Mouse (Mus musculus) retina, postnatal 7 days (tissue): ENCODE measurements around the gene Mybpc1.

Experiments used
- DNase-seq: peaks from one replicate; pipeline ENCODE4 v3.0.0-alpha.2; 2012; ENCODE audit warnings: low read depth, low spot score

The Mybpc1 gene

DNA sequence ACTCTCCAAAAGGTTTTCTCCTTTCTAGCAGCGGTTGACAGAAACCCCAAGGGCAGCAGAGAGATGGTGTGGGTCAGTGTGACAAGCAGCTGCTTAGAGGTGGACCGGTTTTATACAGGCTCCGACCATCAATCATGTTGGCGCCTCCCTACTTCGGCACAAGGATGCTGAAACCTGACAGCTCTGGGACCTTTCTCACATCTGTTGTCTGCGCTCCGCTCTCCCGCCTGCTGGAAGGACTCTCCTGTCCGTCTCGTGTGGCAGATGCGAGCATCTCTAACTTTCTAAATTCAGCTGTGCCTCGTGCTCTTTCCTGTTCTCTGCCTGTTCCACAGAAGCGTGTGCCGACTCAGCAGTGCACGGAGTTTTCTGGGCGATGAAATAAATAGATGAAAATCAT is at the start of gene Mybpc1:
Gene Mybpc1, minus strand, starts transcription at position 210 of the 400 bp plus-strand sequence.
- no peak for DNase-seq

DNA sequence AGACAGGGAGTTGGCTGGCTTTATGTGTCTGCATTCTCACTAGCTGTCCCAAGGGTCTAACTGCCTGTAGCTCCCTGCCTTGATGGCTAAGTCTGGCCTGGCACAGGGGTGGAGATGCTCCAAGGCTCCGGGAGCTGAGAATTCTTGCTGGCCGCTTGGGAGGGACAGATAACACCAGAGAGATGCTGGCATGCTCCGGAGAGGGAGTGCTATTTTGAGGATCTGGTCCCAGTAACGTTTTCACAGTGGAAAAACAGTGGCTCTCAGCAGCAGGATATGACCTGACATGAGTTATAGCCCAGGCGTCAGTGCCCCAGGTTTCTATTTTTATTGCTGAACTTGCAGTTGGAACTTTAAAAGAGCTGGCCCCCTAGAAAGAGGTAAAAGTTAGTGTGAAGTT is 40.5 kb upstream of the Mybpc1 start:
- no peak for DNase-seq

DNA sequence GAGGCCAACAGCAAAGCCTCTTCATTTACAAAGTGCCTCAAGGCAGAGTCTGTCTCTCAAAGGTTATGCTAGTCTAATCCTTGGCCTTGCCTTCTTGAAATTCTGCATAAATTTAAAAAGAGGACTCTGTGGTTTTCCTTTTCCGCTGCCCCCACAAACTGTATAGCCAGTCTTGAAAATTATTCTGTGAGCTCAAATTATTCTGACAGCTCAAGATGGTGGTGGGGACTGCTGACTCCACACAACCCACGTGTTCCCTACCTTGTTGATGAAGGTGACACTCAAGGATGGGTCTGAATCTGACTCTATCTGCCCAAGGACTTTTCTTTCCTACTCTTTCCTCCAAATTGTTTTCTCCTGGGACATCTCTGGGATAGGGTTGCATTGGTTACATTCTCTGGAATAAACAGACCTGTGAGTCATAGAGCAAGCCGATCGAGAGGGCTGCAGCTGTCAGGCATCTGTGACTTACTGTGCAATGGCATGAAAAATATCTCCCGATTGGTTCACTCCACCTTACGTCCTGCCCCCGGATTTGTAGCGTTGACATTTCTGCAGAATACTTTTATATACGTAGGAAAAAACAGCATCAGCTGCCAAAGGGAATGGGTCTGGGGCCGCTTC is 26.5 kb upstream of the Mybpc1 start:
- DNase-seq, result no peak

DNA sequence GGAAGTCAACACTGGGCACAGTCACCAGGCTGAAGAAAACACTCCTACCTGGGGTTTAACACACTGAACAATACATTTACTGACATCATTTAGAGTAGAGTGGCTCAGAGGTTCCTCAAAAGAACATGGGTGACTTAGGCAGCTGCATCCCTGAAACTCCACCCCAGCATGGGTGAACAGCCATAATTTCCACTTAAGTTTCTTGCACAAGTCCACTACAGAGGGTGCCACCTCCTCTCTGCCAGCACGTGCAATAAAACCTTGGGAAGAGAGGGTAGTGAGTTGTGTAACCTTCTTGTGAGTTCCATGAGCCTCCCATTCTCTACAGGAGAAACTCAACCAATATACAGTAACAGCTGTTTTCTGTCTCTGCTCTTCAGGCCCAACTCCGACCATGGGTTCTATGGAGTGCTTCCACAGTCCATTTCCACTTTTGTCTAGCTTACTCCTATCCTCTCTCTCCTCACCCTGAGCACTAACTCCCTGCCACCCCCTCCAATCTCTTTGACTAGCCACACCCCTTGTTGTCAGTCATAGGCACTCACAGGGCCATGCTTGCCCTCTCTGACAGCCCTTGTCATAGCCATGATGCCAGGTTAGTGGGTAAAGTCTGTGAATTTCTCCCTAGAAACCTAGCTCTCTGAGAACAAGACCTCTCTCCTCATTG is 25.8 kb upstream of the Mybpc1 start:
- DNase-seq, result no peak

DNA sequence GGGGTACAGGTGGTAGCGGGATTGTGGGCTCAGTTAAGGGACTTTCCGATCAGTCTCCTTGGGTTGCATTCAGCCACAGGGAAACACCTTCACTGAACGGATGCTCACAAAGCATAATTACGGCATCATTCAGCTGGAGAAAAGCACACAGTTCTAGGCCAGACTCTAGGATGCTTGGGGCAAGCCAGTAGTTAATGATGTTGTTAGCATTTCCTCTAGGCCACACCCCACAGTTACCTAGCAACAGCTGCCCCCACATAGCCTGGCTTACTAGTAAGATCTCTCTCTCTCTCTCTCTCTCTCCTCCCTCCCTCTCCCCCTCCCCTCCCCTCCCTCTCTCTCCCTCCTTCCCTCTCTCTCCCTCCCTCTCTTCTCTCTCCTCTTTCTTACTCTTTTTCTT is 22.1 kb upstream of the Mybpc1 start:
- DNase-seq, result no peak

DNA sequence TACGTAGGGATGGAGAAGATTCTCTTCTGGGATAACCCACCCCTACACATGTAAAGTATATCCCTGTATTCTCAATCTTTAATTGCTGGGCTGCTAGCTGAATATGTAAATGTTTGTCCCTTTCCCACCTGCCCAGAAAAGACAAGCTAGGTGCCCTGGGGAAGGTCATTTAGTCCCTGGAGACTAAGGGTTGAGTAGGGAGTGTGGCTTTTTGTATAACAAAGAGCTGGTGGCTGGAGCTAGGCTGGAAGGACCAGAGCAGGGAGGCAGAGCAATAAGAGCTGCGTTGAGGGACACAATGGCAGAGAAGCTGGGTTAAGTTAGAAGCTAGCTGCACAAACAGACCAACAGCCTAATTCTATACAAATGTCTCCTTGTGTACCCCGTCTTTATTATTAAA is 21.2 kb upstream of the Mybpc1 start:
- no peak for DNase-seq

DNA sequence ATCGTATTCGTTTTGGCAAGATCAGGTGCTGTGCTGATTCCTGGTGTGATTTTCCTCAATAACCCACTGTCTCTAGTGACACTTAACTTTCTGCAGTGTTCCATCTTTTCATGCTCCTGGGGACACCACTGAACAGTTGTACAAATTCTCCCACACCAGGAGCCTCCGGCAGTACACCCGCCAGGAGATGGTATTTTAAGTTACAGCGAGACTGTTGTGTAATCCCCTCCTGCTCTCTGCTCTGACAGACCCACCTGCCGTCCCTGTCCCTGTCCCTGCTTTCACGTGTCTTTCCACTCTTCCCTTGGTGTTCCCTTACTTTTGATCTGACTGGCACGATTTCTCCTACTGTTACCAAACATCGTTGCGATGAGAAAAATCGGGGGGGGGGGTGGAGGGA is 19.3 kb upstream of the Mybpc1 start:
- DNase-seq, result no peak

DNA sequence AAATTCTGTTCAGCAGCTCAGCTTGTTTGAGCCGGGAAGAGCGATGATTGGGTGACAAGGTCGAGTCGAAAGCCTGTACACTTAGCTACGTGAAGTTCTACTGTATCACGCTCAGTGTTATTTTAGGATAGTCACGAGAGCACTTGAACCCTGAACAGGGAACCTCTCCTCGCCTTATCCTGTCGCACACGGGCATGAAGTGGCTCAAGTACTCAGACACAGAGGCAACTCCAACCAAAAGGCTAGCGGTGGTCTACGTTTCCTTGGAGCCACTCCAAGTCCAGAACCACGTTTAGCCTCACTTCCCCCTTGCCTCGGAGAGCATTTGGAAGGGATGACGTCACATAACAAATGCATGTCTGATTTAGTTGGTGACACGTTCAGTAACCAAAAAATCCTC is 17.7 kb upstream of the Mybpc1 start:
- no peak for DNase-seq

DNA sequence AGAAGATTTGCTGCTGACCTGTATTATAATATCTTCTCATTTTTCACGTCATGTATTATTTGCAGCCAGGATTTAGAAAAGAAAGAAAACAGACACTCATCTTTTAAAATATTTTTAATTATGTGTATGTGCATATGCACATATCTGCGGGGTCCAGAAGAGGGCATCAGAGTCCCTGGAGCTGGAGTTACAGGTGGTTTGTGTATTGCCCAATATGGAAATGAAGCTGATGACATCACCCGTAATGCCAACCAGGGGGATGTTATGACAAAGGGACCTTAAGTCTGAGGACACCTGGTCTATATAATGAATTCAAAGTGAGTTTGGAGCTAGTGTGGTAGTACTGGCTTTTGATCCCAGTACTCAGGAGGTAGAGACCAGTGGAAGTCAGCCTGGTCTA is 15.9 kb upstream of the Mybpc1 start:
- DNase-seq, result no peak

DNA sequence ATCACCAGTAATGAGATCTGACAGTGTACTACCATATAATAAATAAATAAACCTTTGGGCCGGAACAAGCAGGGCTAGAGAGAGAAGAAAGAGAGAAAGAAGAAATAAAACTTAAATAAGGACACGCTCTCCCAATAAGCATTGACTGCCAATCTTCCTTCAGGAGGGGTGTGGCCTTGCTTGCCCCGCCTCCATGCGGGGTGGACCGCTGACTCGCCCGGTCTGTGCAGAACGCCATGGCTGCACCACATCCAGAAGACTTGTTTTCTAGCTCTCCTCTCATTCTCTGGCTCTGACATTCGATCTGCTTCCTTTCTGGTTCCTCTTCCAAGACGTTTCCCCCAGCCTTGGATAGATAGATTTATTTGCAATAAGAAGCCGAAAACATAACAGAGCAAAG is 8.1 kb upstream of the Mybpc1 start:
- DNase-seq, result no peak

DNA sequence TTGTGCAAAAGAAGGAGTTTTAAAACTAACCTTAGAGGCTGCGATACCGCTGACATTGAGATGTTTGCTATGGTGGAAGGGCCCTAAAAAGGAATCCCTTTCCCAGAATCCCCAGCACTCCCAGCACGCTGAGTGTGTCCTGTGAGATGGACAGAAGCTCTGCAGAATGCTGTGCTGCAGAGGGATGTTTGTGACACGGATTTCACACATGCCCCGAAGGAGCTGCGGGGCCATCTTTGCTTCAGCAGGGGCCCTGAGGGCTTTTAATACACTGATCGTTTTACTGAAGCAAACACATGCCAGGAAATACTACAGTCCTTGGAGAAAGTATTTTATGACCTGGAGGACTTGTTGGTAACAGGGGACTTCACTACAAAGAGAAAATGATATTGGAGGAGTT is 1.7 kb upstream of the Mybpc1 start:
- DNase-seq, result no peak

DNA sequence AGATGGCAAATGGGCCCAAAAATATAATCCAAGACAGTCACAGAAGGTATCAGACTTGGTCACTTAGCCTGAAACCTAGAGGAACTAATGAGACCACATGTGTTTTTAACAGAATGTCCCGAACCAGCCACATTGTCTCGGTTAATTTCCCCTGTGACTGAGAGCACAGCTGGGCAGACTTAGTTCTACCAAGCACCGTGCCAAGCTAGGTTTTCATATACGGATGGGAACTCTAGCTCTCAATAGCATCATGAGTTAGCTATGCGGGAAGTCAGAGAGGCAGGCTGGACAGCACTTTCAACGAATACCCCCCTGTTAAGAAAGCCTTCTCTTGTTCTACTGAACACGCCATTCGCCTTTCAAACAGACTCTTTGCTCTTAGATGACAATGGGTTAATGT is 1.1 kb upstream of the Mybpc1 start:
- DNase-seq, result no peak

DNA sequence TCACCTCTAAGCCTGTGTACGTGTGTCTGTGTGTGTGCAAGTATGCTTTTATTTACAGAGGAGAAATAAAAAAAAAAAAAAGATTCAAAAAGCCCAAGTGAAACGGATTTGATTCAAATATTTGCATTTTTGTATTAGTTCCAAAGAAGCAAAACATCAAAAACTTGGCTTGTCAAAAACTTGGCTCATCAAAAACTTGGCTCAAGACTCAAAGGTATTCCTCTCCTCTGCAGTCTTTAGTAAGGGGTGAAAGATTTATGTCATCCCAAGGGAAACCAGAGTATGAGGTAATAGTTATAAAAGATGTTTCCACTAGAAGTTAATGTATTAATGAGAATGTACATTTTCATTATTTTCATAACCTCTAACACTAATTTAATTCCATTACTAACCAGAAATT is 1.2 kb downstream of the Mybpc1 start:
- DNase-seq, result no peak

DNA sequence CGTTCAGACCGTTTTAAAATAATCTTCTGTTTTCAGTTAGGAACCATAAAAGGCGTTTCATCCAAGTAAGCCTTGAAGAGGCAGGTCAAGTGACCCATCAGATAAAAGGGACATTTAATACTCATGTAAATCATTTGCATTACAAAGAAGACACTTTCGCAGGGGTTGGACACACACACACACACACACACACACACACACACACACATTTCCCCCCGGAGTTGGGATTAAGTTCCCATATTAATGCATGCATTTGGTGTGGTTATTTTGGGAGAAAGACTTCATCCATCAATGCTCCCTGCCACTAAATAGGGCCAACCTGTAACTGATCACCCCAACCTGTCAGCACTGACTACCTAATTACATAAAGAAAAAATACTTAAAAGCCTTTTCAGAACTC is 1.7 kb downstream of the Mybpc1 start:
- DNase-seq, result no peak

DNA sequence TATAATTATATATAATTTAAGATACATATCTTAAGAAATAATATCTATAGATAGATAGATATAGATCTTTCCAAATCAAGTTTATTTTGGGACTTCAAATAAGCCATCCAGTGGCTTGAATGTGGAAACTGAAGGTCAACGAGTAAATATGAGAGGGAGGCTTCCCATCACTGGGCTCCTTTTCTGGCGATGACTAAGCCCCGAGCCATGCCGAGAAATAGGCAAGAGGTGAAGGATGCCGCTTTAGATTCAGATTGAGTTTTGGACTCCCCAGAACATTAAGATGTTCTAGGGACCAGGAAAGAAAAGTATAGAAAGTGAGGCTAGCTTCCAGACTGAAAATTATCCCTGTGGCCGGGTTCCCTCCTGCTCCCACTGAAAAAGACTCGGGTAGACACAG is 4.4 kb downstream of the Mybpc1 start:
- no peak for DNase-seq

DNA sequence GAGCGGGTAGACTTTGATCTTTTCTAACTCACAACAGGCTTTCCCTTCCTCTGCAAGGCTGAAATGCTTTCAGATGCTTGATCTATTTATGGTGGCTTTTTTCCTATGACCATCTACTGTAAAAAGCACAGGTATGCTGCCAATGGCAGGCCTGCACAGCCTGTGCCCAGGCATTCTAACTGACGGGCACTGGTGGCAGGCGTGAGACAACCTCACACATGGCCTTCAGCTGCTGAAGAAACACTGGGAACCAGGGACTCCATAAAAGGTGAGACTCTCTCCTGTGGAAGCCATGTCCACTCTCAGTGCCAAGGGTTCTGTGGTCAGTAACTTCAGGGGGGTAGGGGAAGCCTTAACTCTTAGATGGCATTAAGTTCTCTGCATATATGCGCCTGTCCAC is 12.6 kb downstream of the Mybpc1 start:
- no peak for DNase-seq

DNA sequence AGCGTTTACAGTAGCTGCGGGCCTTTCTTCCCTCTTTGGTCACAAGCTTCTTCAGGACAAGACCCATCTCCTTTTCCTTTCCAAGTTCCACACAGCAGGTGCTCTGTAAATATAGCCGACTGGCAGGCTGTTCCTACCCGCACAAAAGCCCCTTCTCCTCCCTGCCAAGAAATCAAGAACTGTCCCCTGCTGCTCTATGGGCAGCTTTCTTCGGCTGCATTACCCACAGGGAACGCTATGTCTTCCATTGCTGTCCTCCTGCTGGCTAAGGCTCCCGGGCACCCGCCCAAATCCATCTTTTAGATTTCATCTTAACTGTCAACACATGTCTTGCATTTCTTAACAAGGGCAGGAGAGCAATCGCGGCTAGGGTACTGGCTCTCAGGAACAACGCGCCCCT is 13.9 kb downstream of the Mybpc1 start:
- no peak for DNase-seq

DNA sequence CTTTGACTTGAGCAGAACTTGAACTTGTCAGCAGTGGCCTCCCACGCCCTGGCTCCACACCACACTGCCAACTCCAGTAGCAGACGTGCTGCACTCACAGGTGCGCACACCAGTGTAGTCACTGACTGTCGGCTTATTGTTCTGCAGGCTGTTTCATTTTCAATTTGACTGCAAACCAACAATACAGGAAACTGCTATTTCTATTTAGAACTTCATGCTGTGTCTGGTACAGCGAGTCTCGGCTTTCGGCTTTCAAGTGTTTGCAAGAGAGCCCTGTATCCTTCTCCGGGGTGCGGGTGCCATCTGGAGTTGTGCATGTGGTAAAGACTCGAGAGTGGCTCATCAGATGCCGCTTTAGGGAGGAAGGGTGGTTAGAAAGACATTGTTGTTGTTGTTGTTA is 20.5 kb downstream of the Mybpc1 start:
- DNase-seq, result no peak

DNA sequence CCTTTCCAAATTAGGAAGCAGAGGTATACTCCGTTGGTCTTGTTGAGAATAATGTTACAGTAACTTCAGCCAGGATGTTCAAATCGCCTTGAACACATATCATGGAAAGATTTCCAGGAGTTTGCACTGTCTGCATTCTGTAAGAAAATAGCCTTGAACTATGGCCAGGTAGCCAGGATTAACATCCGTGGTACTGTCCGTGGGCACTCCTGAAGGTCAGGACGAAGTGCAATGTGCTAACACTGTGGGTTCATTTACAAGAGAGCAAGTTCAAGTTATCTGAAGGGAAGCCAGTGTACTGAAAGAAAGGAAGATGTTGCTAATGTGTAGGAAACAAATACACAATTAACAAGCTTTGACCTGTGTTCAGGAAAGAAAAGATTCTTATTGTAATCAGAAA is 24.2 kb downstream of the Mybpc1 start:
- DNase-seq, result no peak

DNA sequence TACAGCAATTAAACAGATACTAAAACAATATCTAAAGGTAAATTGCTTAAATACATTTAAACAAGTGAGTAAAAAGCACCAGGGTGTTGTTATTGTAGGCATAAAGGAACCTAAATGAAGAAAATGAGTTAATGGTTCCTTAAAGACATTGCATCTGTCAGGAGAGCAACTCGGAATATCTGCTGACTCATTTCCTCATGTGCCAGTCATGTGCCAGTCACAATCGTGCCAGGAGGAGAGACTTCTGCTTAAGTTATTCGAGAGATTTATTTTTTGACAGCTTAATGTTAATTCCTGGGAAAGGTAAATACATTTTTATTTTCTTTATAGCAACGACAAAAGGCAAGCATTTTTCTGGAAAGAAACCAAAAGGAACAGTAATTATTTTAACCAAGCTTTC is 26.3 kb downstream of the Mybpc1 start:
- DNase-seq, result no peak

DNA sequence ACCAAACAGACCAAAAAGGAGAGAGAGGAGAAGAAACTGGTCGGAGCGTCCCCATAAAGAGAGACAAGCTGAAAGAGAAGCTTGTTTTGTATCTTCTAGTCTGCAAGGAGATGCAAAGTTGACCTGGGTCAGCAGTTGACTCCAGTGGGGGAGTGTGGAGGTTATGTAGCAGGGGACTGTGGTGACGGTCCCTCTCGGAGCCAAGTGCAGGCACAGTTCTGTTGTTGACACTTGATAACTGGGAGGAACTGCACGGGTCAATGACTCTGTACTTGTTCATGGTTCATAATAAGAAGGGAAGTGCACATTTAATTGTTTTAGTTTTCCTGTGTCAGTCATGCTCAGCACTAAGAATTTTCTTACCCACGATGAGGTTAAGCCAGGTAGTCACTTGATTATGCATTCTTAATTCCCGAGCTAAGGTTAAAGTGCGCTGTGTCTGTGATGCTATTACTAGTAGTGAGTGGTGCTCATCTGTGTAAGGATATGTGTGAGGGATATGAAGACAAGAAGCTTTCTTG is 30.8 kb downstream of the Mybpc1 start:
- DNase-seq, result no peak

DNA sequence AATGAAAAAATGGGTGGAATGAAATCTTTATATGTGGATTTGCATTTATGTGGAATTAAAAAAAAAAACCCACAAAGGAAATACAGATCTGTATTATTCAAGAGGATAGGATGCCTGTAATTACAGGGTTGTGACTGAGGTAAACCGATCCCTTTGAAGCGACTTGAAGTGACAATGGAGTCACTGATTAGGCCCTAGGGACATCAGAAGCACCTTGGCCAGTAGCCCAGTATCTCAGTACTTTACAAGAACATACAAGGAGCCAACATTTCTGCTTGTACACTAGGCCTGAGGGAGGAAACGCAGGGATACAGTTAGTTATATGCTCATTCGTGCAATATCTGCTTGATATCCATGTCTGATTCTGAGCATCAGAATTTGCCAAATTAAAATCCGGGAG is 32.8 kb downstream of the Mybpc1 start:
- DNase-seq, result no peak

DNA sequence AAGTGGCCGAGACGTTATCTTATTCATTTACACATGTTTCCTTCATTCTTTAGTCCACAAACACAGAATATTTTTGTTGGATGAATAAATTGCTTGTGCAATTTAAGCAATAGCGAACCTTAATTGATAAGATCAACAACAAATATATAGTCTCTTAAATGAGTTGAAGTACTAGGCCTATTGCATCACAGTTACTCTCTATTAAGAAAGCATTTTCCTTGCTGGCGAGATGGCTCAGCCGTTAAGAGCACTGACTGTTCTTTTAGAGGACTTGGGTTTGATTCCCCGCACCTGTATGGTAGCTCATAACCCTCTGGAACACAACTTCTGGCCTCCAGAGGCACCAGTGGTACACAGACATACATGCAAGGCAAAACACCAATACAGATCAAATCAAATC is 47.9 kb downstream of the Mybpc1 start:
- DNase-seq, result no peak

DNA sequence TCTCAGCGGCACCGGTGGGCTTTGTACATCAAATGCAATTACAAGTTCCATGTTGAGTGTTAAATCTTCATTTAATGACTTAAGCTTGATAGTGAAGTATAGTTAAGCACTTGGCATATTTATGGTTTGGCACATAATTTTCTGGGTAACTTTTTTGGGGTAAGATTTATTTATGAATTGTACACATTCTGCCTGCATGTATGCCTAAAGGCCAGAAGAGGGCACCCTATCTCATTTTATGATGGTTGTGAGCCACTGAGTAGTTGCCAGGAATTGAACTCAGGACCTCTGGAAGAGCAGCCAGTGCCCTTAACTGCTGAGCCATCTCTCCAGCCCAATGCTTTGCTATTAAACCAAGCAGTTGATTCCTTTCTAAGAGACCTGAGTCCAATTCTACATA is 52.2 kb downstream of the Mybpc1 start:
- no peak for DNase-seq
